Mouse (Mus musculus) myocyte (in vitro differentiated cells): ENCODE data around the gene Smyd3.

Experiments
- E2F4 ChIP-seq: IDR thresholded peaks from one replicate; pipeline ENCODE4 v1.6.1; 2011; ENCODE audit warnings: mild to moderate bottlenecking, control low read depth, moderate library complexity; ENCODE audit not compliant: insufficient read depth
- MAX ChIP-seq: IDR thresholded peaks from one replicate; pipeline ENCODE4 v1.6.1; 2011; ENCODE audit warnings: low read depth, mild to moderate bottlenecking, control low read depth
- MYOD1 ChIP-seq, 3 experiments: IDR thresholded peaks; one replicate each; pipeline ENCODE4 v1.6.1; 2011; ENCODE audit warnings: control low read depth in 2 of 3, low read depth in 2 of 3, mild to moderate bottlenecking in 2 of 3, moderate library complexity in 1 of 3; ENCODE audit not compliant: insufficient read length in 2 of 3, control insufficient read depth in 1 of 3
- MYOG ChIP-seq, 3 experiments: IDR thresholded peaks; one replicate each; pipeline ENCODE4 v1.6.1; 2011; ENCODE audit warnings: control low read depth in 2 of 3, low read depth in 2 of 3, mild to moderate bottlenecking in 2 of 3; ENCODE audit not compliant: insufficient read length in 2 of 3, control insufficient read depth in 1 of 3, insufficient read depth in 1 of 3
- POLR2A ChIP-seq: IDR thresholded peaks from one replicate; pipeline ENCODE4 v1.6.1; 2011; ENCODE audit warnings: low read depth, mild to moderate bottlenecking, control low read depth, moderate library complexity; ENCODE audit not compliant: insufficient read length
- POLR2AphosphoS2 ChIP-seq: IDR thresholded peaks from one replicate; pipeline ENCODE4 v1.6.1; 2011; ENCODE audit warnings: low read depth, control low read depth; ENCODE audit not compliant: insufficient read length
- SRF ChIP-seq: IDR thresholded peaks from one replicate; pipeline ENCODE4 v1.6.1; 2011; ENCODE audit warnings: low read depth; ENCODE audit not compliant: control insufficient read depth, insufficient read length
- TCF12 ChIP-seq: IDR thresholded peaks from one replicate; pipeline ENCODE4 v1.6.1; 2011; ENCODE audit warnings: mild to moderate bottlenecking, control low read depth; ENCODE audit not compliant: poor library complexity, insufficient read depth, severe bottlenecking
- TCF3 ChIP-seq: IDR thresholded peaks from one replicate; pipeline ENCODE4 v1.6.1; 2011; ENCODE audit warnings: low read depth, control low read depth; ENCODE audit not compliant: insufficient read length
- USF1 ChIP-seq: IDR thresholded peaks from one replicate; pipeline ENCODE4 v1.6.1; 2011; ENCODE audit warnings: low read depth, mild to moderate bottlenecking, control low read depth, moderate library complexity

DNA sequence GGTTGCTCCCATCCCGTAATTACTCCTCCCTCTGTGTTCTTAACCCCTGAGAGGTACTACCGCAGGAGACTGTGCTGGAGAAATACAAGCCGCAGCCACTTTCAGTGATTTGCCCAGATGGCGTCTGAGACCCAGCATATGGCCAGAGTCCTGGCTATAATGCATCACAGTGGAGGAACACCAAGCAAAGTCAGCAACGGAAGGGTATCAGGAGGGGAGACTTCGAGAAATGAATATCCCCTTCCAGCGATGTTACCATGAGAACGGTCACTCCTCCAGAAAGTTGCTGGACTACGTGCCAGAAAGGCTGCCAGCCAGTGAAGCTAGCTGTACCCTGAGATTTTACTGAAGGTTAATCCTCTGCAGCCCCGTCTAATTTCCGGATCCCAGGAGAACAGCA is 325.1 kb downstream of the Smyd3 start:
- TF ChIP-seq SRF (no peak), MAX (no peak), POLR2A (no peak), MYOG (IDR thresholded peaks at IDR 0.05; ENCODE audit: control insufficient read depth in 1 of 3, insufficient read depth in 1 of 3, insufficient read length in 2 of 3, low read depth in 2 of 3) (no peak), TCF12 (no peak), MYOD1 (IDR thresholded peaks at IDR 0.05; ENCODE audit: control insufficient read depth in 1 of 3, insufficient read length in 2 of 3, low read depth in 2 of 3) (no peak), E2F4 (no peak), POLR2AphosphoS2 (no peak), TCF3 (no peak), USF1 (no peak)
